In genomic region chr10:64735692-64736091, GRCm38 (mm10) we compare ENCODE assay signal across 32 mouse cellular contexts.
"Had no signal": no experiment of that assay in that cellular context is flagged by ENCODE, and none has a peak within 500 bp of the region (broad histone marks: within the 10 kb centered on the region; RNA-seq: fewer than 3 reads in every experiment).

No protein-coding gene starts in this region.

- H3K4me1 ChIP-seq: limb, embryonic 10.5 days; limb, embryonic 12.5 days; limb, embryonic 13.5 days; limb, embryonic 15.5 days; liver, embryonic 12.5 days; liver, embryonic 13.5 days; liver, embryonic 15.5 days; lung, embryonic 15.5 days; megakaryocyte, embryonic 14.5 days; midbrain, embryonic 10.5 days; midbrain, embryonic 12.5 days; midbrain, embryonic 13.5 days; midbrain, embryonic 15.5 days; neural tube, embryonic 12.5 days had no signal

- DNase-seq: left cerebral cortex, postnatal 4 days; liver; liver, embryonic 13.5 days; liver, postnatal 0 days; lung, adult 18-20 months; lung, adult 2 months; lung, embryonic 14.5 days; lung, postnatal 10 days; lung, postnatal 14 days; lung, postnatal 36 days; lung, postnatal 4 days; midbrain, embryonic 14.5 days had no signal

- H3K4me3 ChIP-seq: limb, embryonic 10.5 days; limb, embryonic 12.5 days; limb, embryonic 13.5 days; limb, embryonic 15.5 days; liver, embryonic 12.5 days; liver, embryonic 13.5 days; liver, embryonic 15.5 days; lung, embryonic 15.5 days; megakaryocyte, embryonic 14.5 days; midbrain, embryonic 10.5 days; midbrain, embryonic 12.5 days; midbrain, embryonic 13.5 days; midbrain, embryonic 15.5 days; myocyte; neural tube, embryonic 12.5 days had no signal

- H3K27me3 ChIP-seq: limb, embryonic 12.5 days; limb, embryonic 13.5 days; limb, embryonic 15.5 days; liver, embryonic 12.5 days; liver, embryonic 13.5 days; liver, embryonic 15.5 days; lung, embryonic 15.5 days; megakaryocyte, embryonic 14.5 days; midbrain, embryonic 12.5 days; midbrain, embryonic 13.5 days; midbrain, embryonic 15.5 days; neural tube, embryonic 12.5 days had no signal

- H3K27ac ChIP-seq: limb, embryonic 10.5 days; limb, embryonic 12.5 days; limb, embryonic 13.5 days; limb, embryonic 15.5 days; liver, embryonic 12.5 days; liver, embryonic 13.5 days; liver, embryonic 14.5 days; liver, embryonic 15.5 days; lung, embryonic 15.5 days; macrophage; midbrain, embryonic 10.5 days; midbrain, embryonic 12.5 days; midbrain, embryonic 13.5 days; midbrain, embryonic 15.5 days; neural tube, embryonic 12.5 days had no signal

- H3K4me2 ChIP-seq: limb, embryonic 12.5 days; limb, embryonic 13.5 days; limb, embryonic 15.5 days; liver, embryonic 11.5 days; liver, embryonic 12.5 days; liver, embryonic 13.5 days; liver, embryonic 15.5 days; lung, embryonic 14.5 days; lung, embryonic 15.5 days; midbrain, embryonic 11.5 days; midbrain, embryonic 12.5 days; midbrain, embryonic 13.5 days; midbrain, embryonic 15.5 days; neural tube, embryonic 12.5 days had no signal

- H3K9me3 ChIP-seq: limb, embryonic 10.5 days; limb, embryonic 12.5 days; limb, embryonic 13.5 days; limb, embryonic 15.5 days; liver, embryonic 12.5 days; liver, embryonic 13.5 days; liver, embryonic 15.5 days; lung, embryonic 15.5 days; midbrain, embryonic 10.5 days; midbrain, embryonic 12.5 days; midbrain, embryonic 13.5 days; midbrain, embryonic 15.5 days; neural tube, embryonic 12.5 days had no signal

- H3K36me3 ChIP-seq: limb, embryonic 10.5 days; limb, embryonic 12.5 days; limb, embryonic 13.5 days; limb, embryonic 15.5 days; liver, embryonic 12.5 days; liver, embryonic 13.5 days; liver, embryonic 15.5 days; lung, embryonic 15.5 days; midbrain, embryonic 10.5 days; midbrain, embryonic 12.5 days; midbrain, embryonic 13.5 days; midbrain, embryonic 15.5 days; neural tube, embryonic 12.5 days had no signal

- ATAC-seq: liver, embryonic 12.5 days; liver, postnatal 0 days; lung, postnatal 0 days; midbrain, embryonic 13.5 days; midbrain, embryonic 15.5 days; midbrain, embryonic 16.5 days had no signal

- H3K9ac ChIP-seq: limb, embryonic 12.5 days; limb, embryonic 13.5 days; limb, embryonic 15.5 days; liver, embryonic 12.5 days; liver, embryonic 13.5 days; liver, embryonic 14.5 days; liver, embryonic 15.5 days; liver, postnatal 0 days; lung, embryonic 14.5 days; lung, embryonic 15.5 days; midbrain, embryonic 12.5 days; midbrain, embryonic 13.5 days; midbrain, embryonic 15.5 days; neural tube, embryonic 12.5 days had no signal
